Mouse (Mus musculus): ENCODE data around the gene Ttll12. TPM values are rescaled to one million over a fixed set of nuclear protein-coding genes. Genes with fewer than 3 reads are reported as not detected.

Gene Ttll12
- polyA plus RNA-seq, 1 experiment from 2014 or later, result 14.1 TPM

DNA sequence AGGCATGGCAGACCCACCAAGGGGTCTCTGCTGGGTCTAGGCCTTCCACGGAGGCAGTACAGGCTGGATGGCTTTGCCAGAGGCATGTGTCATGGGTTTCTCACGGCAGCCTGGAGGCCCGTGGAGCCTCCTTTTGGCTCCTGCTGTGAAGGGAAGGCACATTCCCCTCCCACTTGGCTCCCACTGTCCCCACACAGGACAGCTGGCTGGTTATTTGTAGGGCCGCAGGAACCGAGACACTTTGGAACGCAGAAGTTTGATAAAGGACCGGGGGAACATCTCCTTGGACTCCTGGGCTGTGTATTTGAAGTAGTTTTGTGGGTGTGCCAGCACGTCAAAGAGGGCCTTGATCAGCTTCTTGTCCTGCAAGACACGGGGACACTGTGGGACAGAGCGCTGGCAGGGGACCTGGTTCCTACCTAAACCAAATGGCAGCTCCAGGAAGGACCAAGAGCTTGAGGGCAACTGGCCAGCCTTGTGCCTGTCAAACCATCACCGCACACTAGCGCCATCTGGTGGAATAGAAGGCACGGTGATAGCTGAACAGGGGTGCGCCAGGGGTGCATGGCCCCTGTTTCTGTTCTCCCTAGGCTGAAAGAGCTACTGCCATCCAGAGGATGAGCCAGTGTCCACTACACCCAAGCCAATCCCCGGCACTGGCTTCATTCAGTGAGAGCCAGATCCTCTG lies 12.3 kb upstream of the Ttll12 start:
- Histone ChIP-seq H3K4me3 (ENCODE audit: low read depth, low read length) (no peak overlapping the region), H3K9ac (ENCODE audit: low read depth, low read length) (no peak overlapping the region), H3K27ac (ENCODE audit: low read depth, low read length) (no peak overlapping the region), H3K27me3 (replicated peaks; ENCODE audit: control insufficient read depth, insufficient read depth, low read length) (no peaks in the 10 kb centered on the region), H3K4me2 (replicated peaks; ENCODE audit: low read depth) (no peak overlapping the region), H3K36me3 (ENCODE audit: control insufficient read depth, insufficient read depth) (no peaks in the 10 kb centered on the region), H3K9me3 (ENCODE audit: control insufficient read depth) (no peaks in the 10 kb centered on the region), H3K4me1 (replicated peaks; ENCODE audit: control insufficient read depth, insufficient read depth, low read length) (no peaks in the 10 kb centered on the region)
- ATAC-seq, result no peak
- WGBS, result 44% methylated on average over 15 of the region's 15 CpGs
- TF ChIP-seq CTCF (IDR thresholded peaks at IDR 0.05; ENCODE audit: low read depth), result peak; percentile 95

DNA sequence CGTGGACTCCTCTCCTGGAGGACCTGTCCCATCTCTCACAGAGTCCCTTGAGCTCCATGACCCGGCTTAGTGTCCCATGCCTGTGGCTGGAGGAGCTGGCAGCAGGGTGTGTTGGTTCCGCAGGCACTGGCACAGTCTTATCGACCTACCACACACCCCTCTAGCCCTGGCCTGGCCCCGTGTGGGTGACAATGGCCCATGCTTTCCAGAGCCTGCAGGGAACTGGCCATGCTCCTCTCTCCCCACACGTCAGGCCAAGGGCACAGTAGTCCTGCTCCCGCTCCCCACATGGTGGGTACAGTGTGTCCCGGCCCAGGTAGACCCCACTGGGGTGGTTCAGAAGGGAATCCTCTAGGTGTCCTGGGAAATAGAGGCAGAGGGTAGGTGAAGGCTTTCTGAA lies 11.7 kb upstream of the Ttll12 start:
- Histone ChIP-seq H3K4me1 (replicated peaks; ENCODE audit: control insufficient read depth, insufficient read depth, low read length) (no peaks in the 10 kb centered on the region), H3K27me3 (replicated peaks; ENCODE audit: control insufficient read depth, insufficient read depth, low read length) (no peaks in the 10 kb centered on the region), H3K9me3 (ENCODE audit: control insufficient read depth) (no peaks in the 10 kb centered on the region), H3K9ac (ENCODE audit: low read depth, low read length) (no peak overlapping the region), H3K4me2 (replicated peaks; ENCODE audit: low read depth) (no peak overlapping the region), H3K27ac (ENCODE audit: low read depth, low read length) (no peak overlapping the region), H3K4me3 (ENCODE audit: low read depth, low read length) (no peak overlapping the region), H3K36me3 (ENCODE audit: control insufficient read depth, insufficient read depth) (no peaks in the 10 kb centered on the region)
- WGBS, result 84% methylated on average over 8 of the region's 8 CpGs
- TF ChIP-seq CTCF (IDR thresholded peaks at IDR 0.05; ENCODE audit: low read depth), result no peak
- no peak for ATAC-seq

- TF ChIP-seq CTCF (IDR thresholded peaks at IDR 0.05; ENCODE audit: low read depth), result no peak
- Histone ChIP-seq H3K27ac (ENCODE audit: low read depth, low read length) (no peak overlapping the region), H3K4me2 (replicated peaks; ENCODE audit: low read depth) (no peak overlapping the region), H3K4me1 (replicated peaks; ENCODE audit: control insufficient read depth, insufficient read depth, low read length) (no peaks in the 10 kb centered on the region), H3K36me3 (ENCODE audit: control insufficient read depth, insufficient read depth) (no peaks in the 10 kb centered on the region), H3K4me3 (ENCODE audit: low read depth, low read length) (no peak overlapping the region), H3K9ac (ENCODE audit: low read depth, low read length) (no peak overlapping the region), H3K9me3 (ENCODE audit: control insufficient read depth) (no peaks in the 10 kb centered on the region), H3K27me3 (replicated peaks; ENCODE audit: control insufficient read depth, insufficient read depth, low read length) (no peaks in the 10 kb centered on the region)
- 88% methylated on average over 11 of the region's 11 CpGs for WGBS
- no peak for ATAC-seq
These were observed 11.3 kb upstream of the Ttll12 start for GRCm38 (mm10) chr15:83606216-83606615.

DNA sequence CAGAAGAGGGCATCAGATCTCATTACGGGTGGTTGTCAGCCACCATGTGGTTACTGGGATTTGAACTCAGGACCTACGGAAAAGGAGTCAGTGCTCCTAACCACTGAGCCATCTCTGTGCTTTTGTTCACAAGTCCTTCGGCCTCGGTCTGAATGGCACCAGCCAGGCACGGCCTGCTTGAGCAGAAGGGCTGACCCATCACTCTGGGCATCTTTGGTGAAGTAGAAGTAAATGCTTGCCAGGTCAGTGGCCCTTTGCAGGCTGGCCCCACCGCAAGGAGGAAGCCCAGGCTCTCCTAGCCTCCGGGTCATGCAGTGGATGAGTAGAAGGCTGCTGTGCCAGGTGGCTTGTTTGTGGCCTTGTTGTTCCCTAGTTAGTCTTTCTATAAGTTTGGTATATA lies 8.5 kb upstream of the Ttll12 start:
- 96% methylated on average over 7 of the region's 7 CpGs for WGBS
- Histone ChIP-seq H3K27me3 (replicated peaks; ENCODE audit: control insufficient read depth, insufficient read depth, low read length) (no peaks in the 10 kb centered on the region), H3K27ac (ENCODE audit: low read depth, low read length) (no peak overlapping the region), H3K9ac (ENCODE audit: low read depth, low read length) (no peak overlapping the region), H3K36me3 (ENCODE audit: control insufficient read depth, insufficient read depth) (no peaks in the 10 kb centered on the region), H3K4me3 (ENCODE audit: low read depth, low read length) (no peak overlapping the region), H3K4me2 (replicated peaks; ENCODE audit: low read depth) (no peak overlapping the region), H3K9me3 (ENCODE audit: control insufficient read depth) (no peaks in the 10 kb centered on the region), H3K4me1 (replicated peaks; ENCODE audit: control insufficient read depth, insufficient read depth, low read length) (no peaks in the 10 kb centered on the region)
- no peak for ATAC-seq
- TF ChIP-seq CTCF (IDR thresholded peaks at IDR 0.05; ENCODE audit: low read depth), result no peak

DNA sequence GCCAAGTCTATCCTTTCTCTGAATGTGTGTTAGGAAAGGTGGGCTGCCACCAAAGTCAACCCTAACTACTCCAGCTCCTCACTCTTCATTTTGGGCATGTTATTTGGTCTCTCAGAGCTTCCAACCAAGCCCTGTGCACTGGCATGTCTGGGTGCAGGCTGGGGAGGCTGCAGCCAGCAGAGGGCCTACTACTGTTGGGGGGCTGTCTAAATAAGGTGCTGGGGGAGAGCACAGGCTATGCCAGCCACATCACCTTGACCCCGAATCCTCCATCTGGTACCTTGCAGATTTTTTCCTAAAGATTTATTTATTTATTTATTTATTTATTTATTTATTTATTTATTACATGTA lies 8.1 kb upstream of the Ttll12 start:
- no peaks in the 10 kb centered on the region for H3K27me3 ChIP-seq (replicated peaks; ENCODE audit: control insufficient read depth, insufficient read depth, low read length)
- WGBS, result 88% methylated on average over 1 of the region's 1 CpGs
- no peak overlapping the region for H3K4me3 ChIP-seq (ENCODE audit: low read depth, low read length)
- H3K36me3 ChIP-seq (ENCODE audit: control insufficient read depth, insufficient read depth), result no peaks in the 10 kb centered on the region
- H3K4me2 ChIP-seq (replicated peaks; ENCODE audit: low read depth), result no peak overlapping the region
- no peak overlapping the region for H3K9ac ChIP-seq (ENCODE audit: low read depth, low read length)
- no peaks in the 10 kb centered on the region for H3K4me1 ChIP-seq (replicated peaks; ENCODE audit: control insufficient read depth, insufficient read depth, low read length)
- TF ChIP-seq CTCF (IDR thresholded peaks at IDR 0.05; ENCODE audit: low read depth), result no peak
- H3K9me3 ChIP-seq (ENCODE audit: control insufficient read depth), result no peaks in the 10 kb centered on the region
- H3K27ac ChIP-seq (ENCODE audit: low read depth, low read length), result no peak overlapping the region
- no peak for ATAC-seq

GRCm38 (mm10) chr15:83602372-83603045 lies 7.6 kb upstream of the Ttll12 start:
- no peak overlapping the region for H3K4me2 ChIP-seq (replicated peaks; ENCODE audit: low read depth)
- no peak overlapping the region for H3K9ac ChIP-seq (ENCODE audit: low read depth, low read length)
- H3K9me3 ChIP-seq (ENCODE audit: control insufficient read depth), result no peaks in the 10 kb centered on the region
- H3K27ac ChIP-seq (ENCODE audit: low read depth, low read length), result no peak overlapping the region
- no peak overlapping the region for H3K4me3 ChIP-seq (ENCODE audit: low read depth, low read length)
- TF ChIP-seq CTCF (IDR thresholded peaks at IDR 0.05; ENCODE audit: low read depth), result no peak
- H3K36me3 ChIP-seq (ENCODE audit: control insufficient read depth, insufficient read depth), result no peaks in the 10 kb centered on the region
- no peaks in the 10 kb centered on the region for H3K4me1 ChIP-seq (replicated peaks; ENCODE audit: control insufficient read depth, insufficient read depth, low read length)
- ATAC-seq, result no peak
- WGBS, result 61% methylated on average over 13 of the region's 13 CpGs
- H3K27me3 ChIP-seq (replicated peaks; ENCODE audit: control insufficient read depth, insufficient read depth, low read length), result no peaks in the 10 kb centered on the region

Measured in intestine, postnatal 0 days (tissue).